Mouse (Mus musculus) liver, embryonic 12.5 days (tissue): ENCODE results near the gene Pgam2. TPM values are rescaled to one million over a fixed set of nuclear protein-coding genes. Genes with fewer than 3 reads are reported as not detected.

Experiments
- ATAC-seq: fragments of 200-750 bp; cut with Nextera tagmentation; 2 replicates; pipeline ENCODE4 v1.8.0; 2017; ENCODE audit warnings: moderate number of reproducible peaks, mild to moderate bottlenecking, moderate library complexity
- H3K27ac ChIP-seq: fragments of 300-500 bp; sonication (generic); 2 replicates; pipeline ENCODE4 v1.5.1; 2016; ENCODE audit warnings: mild to moderate bottlenecking
- H3K27me3 ChIP-seq: fragments of 300-500 bp; sonication (generic); replicated peaks from 2 replicates; pipeline ENCODE4 v1.6.1; 2016; ENCODE audit warnings: mild to moderate bottlenecking, moderate library complexity
- H3K36me3 ChIP-seq: fragments of 300-500 bp; sonication (generic); 2 replicates; pipeline ENCODE4 v1.6.1; 2016; ENCODE audit warnings: mild to moderate bottlenecking, moderate library complexity
- H3K4me1 ChIP-seq: fragments of 300-500 bp; sonication (generic); 2 replicates; pipeline ENCODE4 v1.6.1; 2016
- H3K4me2 ChIP-seq: fragments of 300-500 bp; sonication (generic); 2 replicates; pipeline ENCODE4 v1.6.1; 2016; ENCODE audit warnings: mild to moderate bottlenecking, moderate library complexity
- H3K4me3 ChIP-seq: fragments of 300-500 bp; sonication (generic); 2 replicates; pipeline ENCODE4 v1.5.1; 2016; ENCODE audit warnings: mild to moderate bottlenecking, moderate library complexity
- H3K9ac ChIP-seq: fragments of 300-500 bp; sonication (generic); 2 replicates; pipeline ENCODE4 v1.6.1; 2016; ENCODE audit warnings: mild to moderate bottlenecking, moderate library complexity
- H3K9me3 ChIP-seq: fragments of 300-500 bp; sonication (generic); replicated peaks from 2 replicates; pipeline ENCODE4 v1.6.1; 2016; ENCODE audit warnings: mild to moderate bottlenecking, moderate library complexity
- WGBS: fragments of 180-500 bp; shearing (Covaris S2); methylation state at CpG from one replicate; pipeline ENCODE4 v1.1.7; 2016; ENCODE audit not compliant: insufficient replicate concordance; 5-methylcytosine and 5-hydroxymethylcytosine counted together
- polyA plus RNA-seq: library from polyadenylated mRNA; unstranded; fragments of >200 nt; fragmentation: Nextera tagmentation; extraction: Ambion mirVana; gene quantifications from 2 replicates; pipeline ENCODE4 v1.2.1, GENCODE M21; 2016

Pgam2 gene
- 1.7 TPM in 2 replicates for polyA plus RNA-seq

GRCm38 (mm10) chr11:5803551-5803981 is at the start of gene Pgam2:
TSS of gene Pgam2 (minus strand) at chr11:5803733.
- no peak within 1 kb of the TSS for H3K4me3 ChIP-seq
- 33% methylated on average over 8 of the region's 8 CpGs for WGBS
- H3K9me3 ChIP-seq = no peaks in the 10 kb centered on the region
- H3K27ac ChIP-seq = no peak within 1 kb of the TSS
- H3K36me3 ChIP-seq = peaks cover 29% of the 10 kb centered on the region
- H3K27me3 ChIP-seq = no peaks in the 10 kb centered on the region
- no peak for ATAC-seq
- H3K4me2 ChIP-seq = no peak within 1 kb of the TSS
- H3K4me1 ChIP-seq = peaks cover 23% of the 10 kb centered on the region
- H3K9ac ChIP-seq = no peak within 1 kb of the TSS

GRCm38 (mm10) chr11:5852314-5852713 is 48.8 kb upstream of the Pgam2 start:
- H3K4me3 ChIP-seq = no peak overlapping the region
- H3K36me3 ChIP-seq = no peaks in the 10 kb centered on the region
- H3K9ac ChIP-seq = no peak overlapping the region
- no peak for ATAC-seq
- H3K9me3 ChIP-seq = no peaks in the 10 kb centered on the region
- H3K27me3 ChIP-seq = peaks cover 9% of the 10 kb centered on the region; the same call in 1 of the 2 replicates
- H3K4me1 ChIP-seq = 0 out of 2 replicates have a peak, but pooled peaks cover 3% of the 10 kb centered on the region
- 32% methylated on average over 1 of the region's 1 CpGs for WGBS
- no peak overlapping the region for H3K4me2 ChIP-seq
- no peak overlapping the region for H3K27ac ChIP-seq

GRCm38 (mm10) chr11:5851021-5851736 is 47.6 kb upstream of the Pgam2 start:
- no peak for ATAC-seq
- no peaks in the 10 kb centered on the region for H3K36me3 ChIP-seq
- H3K4me3 ChIP-seq = no peak overlapping the region
- H3K4me2 ChIP-seq = no peak overlapping the region
- H3K27me3 ChIP-seq = peaks cover 3% of the 10 kb centered on the region; the same call in 1 of the 2 replicates
- 57% methylated on average over 4 of the region's 4 CpGs for WGBS
- no peak overlapping the region for H3K9ac ChIP-seq
- no peaks in the 10 kb centered on the region for H3K9me3 ChIP-seq
- 0 out of 2 replicates have a peak, but pooled peaks cover 3% of the 10 kb centered on the region for H3K4me1 ChIP-seq
- H3K27ac ChIP-seq = no peak overlapping the region

- 50% methylated on average over 5 of the region's 5 CpGs for WGBS
- H3K9ac ChIP-seq = no peak overlapping the region
- 0 out of 2 replicates have a peak, but pooled peaks cover 3% of the 10 kb centered on the region for H3K4me1 ChIP-seq
- H3K27me3 ChIP-seq = no peaks in the 10 kb centered on the region; the same call in 1 of the 2 replicates
- no peak overlapping the region for H3K27ac ChIP-seq
- no peak overlapping the region for H3K4me2 ChIP-seq
- no peak for ATAC-seq
- H3K4me3 ChIP-seq = no peak overlapping the region
- no peaks in the 10 kb centered on the region for H3K9me3 ChIP-seq
- no peaks in the 10 kb centered on the region for H3K36me3 ChIP-seq
These were observed 46.9 kb upstream of the Pgam2 start for GRCm38 (mm10) chr11:5850452-5850851.

DNA sequence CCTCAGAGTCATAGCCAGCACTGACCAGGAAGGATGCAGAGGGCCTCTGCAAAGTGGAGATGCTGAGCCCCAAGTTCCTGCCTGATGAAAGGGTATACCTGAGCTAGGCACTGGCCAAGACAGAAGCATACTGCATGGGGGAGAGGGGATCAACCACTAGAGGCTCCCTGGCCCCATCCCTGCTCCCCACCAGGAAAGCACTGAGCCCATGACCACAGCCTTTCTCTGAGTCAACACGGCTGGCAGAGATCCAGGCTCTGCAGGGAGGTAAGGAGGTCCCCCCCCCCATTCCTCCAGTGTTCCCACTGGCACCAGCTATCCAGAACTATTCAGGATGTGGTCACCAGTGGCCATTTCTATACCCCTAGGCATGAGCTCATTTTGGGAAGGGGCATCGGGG is 45.8 kb upstream of the Pgam2 start:
- 51% methylated on average over 2 of the region's 2 CpGs for WGBS
- no peak for ATAC-seq

DNA sequence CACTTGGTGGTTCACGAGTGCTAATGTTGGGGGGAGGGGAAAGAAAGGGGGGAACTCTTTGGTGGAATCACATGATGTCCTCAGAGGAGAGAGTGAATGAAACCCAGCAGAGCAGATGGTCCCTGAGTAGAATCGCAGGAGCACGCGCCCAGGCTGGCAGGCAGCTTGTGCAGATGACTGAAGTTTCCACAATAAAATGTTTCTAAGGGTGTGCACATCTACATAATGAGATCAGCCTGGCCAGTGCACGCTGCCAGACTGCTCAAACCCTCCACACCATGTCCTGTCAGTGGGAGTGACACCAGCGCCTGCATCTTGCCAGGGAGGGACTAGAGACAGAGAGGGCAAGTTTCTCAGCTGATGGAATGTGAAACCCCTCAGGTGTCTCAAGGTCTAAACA is 45.2 kb upstream of the Pgam2 start:
- Histone ChIP-seq H3K27me3 (no peaks in the 10 kb centered on the region; the same call in 1 of the 2 replicates), H3K36me3 (no peaks in the 10 kb centered on the region), H3K9ac (no peak overlapping the region), H3K4me2 (no peak overlapping the region), H3K9me3 (0 out of 2 replicates have a peak, but pooled peaks cover 2% of the 10 kb centered on the region), H3K4me3 (no peak overlapping the region), H3K27ac (no peak overlapping the region), H3K4me1 (0 out of 2 replicates have a peak, but pooled peaks cover 3% of the 10 kb centered on the region)
- ATAC-seq = no peak
- 59% methylated on average over 6 of the region's 6 CpGs for WGBS

More for the DNA sequence above, 45.8 kb upstream of the Pgam2 start:
- Histone ChIP-seq H3K4me3 (no peak overlapping the region), H3K4me2 (no peak overlapping the region), H3K27ac (no peak overlapping the region), H3K9ac (no peak overlapping the region), H3K4me1 (0 out of 2 replicates have a peak, but pooled peaks cover 3% of the 10 kb centered on the region), H3K27me3 (no peaks in the 10 kb centered on the region; the same call in 1 of the 2 replicates), H3K9me3 (no peaks in the 10 kb centered on the region), H3K36me3 (no peaks in the 10 kb centered on the region)

DNA sequence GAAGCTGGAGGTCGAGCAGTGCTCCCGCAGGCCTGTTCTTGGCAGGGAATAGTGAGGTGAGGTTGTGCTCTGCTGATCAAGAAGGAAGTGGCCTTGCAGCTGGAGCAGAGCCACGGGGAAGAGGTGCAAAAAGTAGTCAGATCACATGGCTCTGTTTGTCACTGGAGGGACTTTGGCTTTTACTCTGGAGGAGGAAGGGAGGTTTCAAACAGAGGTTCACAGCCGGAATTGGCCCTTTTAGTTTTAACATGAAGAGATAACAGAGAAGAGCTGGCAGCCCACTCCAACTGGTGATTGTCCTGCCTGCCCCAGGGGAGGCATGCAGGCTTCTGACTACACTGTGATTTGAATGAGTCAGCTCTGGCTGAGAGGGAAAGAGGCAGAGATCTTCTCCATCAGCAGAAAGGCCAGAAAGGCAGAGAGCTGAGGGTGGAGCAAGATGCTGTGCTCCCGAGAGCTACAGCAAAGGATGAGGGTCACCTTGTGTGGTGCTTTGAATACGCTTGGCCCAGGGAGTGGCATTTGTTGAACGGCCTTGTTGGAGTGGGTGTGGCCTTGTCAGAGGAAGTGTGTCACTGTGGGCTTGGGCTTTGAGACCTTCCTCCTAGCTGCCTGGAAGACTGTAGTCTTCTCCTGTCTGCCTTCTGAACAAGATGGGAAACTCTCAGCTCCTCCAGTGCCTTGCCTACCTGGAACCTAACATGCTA is 43.3 kb upstream of the Pgam2 start:
- no peaks in the 10 kb centered on the region for H3K36me3 ChIP-seq
- H3K9ac ChIP-seq = no peak overlapping the region
- H3K27me3 ChIP-seq = no peaks in the 10 kb centered on the region
- no peak overlapping the region for H3K4me3 ChIP-seq
- H3K4me1 ChIP-seq = 0 out of 2 replicates have a peak, but pooled peaks cover 3% of the 10 kb centered on the region
- H3K4me2 ChIP-seq = no peak overlapping the region
- 0 out of 2 replicates have a peak, but pooled peaks cover 2% of the 10 kb centered on the region for H3K9me3 ChIP-seq
- 47% methylated on average over 7 of the region's 7 CpGs for WGBS
- no peak overlapping the region for H3K27ac ChIP-seq
- ATAC-seq = no peak

- Histone ChIP-seq H3K9ac (no peak overlapping the region), H3K4me2 (no peak overlapping the region), H3K36me3 (no peaks in the 10 kb centered on the region), H3K9me3 (0 out of 2 replicates have a peak, but pooled peaks cover 2% of the 10 kb centered on the region), H3K4me1 (no peaks in the 10 kb centered on the region), H3K27ac (no peak overlapping the region), H3K27me3 (no peaks in the 10 kb centered on the region), H3K4me3 (no peak overlapping the region)
- no peak for ATAC-seq
- WGBS = 72% methylated on average over 3 of the region's 3 CpGs
These were observed 39.6 kb upstream of the Pgam2 start for GRCm38 (mm10) chr11:5843131-5843530.

- H3K27ac ChIP-seq = no peak overlapping the region
- H3K4me3 ChIP-seq = no peak overlapping the region
- peaks cover 7% of the 10 kb centered on the region for H3K4me1 ChIP-seq
- 0 out of 2 replicates have a peak, but pooled peaks cover 2% of the 10 kb centered on the region for H3K9me3 ChIP-seq
- no peaks in the 10 kb centered on the region for H3K36me3 ChIP-seq
- ATAC-seq = no peak
- H3K9ac ChIP-seq = no peak overlapping the region
- WGBS = 79% methylated on average over 2 of the region's 2 CpGs
- H3K27me3 ChIP-seq = no peaks in the 10 kb centered on the region
- H3K4me2 ChIP-seq = no peak overlapping the region
These were observed 38.2 kb upstream of the Pgam2 start for GRCm38 (mm10) chr11:5841751-5842150.

DNA sequence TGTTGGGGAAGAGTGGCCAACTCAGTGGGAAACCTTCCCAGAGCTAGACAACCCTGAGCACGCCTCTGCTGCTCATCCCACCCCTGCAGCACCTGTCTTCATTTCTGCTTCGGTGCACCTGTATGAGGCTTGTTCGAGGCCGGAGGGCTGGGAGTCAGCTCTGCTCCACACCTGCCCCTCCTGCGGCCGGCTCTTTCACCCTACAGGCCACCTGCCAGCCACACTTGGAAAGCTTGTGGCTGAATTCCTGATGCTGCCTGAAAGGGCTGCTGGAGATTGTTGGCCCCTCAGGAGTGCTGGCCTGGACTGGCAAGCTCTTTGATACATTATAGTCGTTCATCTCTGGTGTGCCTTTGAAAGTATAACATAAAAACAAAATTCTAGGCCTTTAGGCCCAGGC is 36.8 kb upstream of the Pgam2 start:
- no peak for ATAC-seq
- WGBS = 77% methylated on average over 7 of the region's 7 CpGs
- no peak overlapping the region for H3K9ac ChIP-seq

GRCm38 (mm10) chr11:5837251-5838246 is 34.0 kb upstream of the Pgam2 start, which contains the start of gene Polm:
TSS of gene Polm (minus strand) at chr11:5838016.
- no peaks in the 10 kb centered on the region for H3K27me3 ChIP-seq
- peak within 1 kb of the TSS; percentile 97 for H3K4me2 ChIP-seq
- H3K4me1 ChIP-seq = peaks cover 13% of the 10 kb centered on the region
- peak within 1 kb of the TSS; percentile 77 for H3K4me3 ChIP-seq
- under 1% methylated on average over 63 of the region's 63 CpGs for WGBS
- H3K9ac ChIP-seq = peak within 1 kb of the TSS; percentile 81
- peak within 1 kb of the TSS; percentile 79 for H3K27ac ChIP-seq
- H3K36me3 ChIP-seq = peaks cover 26% of the 10 kb centered on the region
- no peaks in the 10 kb centered on the region for H3K9me3 ChIP-seq
- peak; percentile 97 for ATAC-seq

More for the DNA sequence above, 36.8 kb upstream of the Pgam2 start:
- H3K9me3 ChIP-seq = 0 out of 2 replicates have a peak, but pooled peaks cover 2% of the 10 kb centered on the region
- no peak overlapping the region for H3K4me2 ChIP-seq
- no peak overlapping the region for H3K4me3 ChIP-seq
- H3K36me3 ChIP-seq = no peaks in the 10 kb centered on the region
- no peaks in the 10 kb centered on the region for H3K27me3 ChIP-seq
- no peak overlapping the region for H3K27ac ChIP-seq
- H3K4me1 ChIP-seq = peaks cover 13% of the 10 kb centered on the region
